Mouse (Mus musculus): ENCODE results near the gene Inafm1. TPM values are rescaled to one million over a fixed set of nuclear protein-coding genes. Genes with fewer than 3 reads are reported as not detected.
"Not testable (repeated sequence)": the region's sequence is repeated elsewhere in the genome, so short reads cannot be mapped to it uniquely, and the experiment has no call there.

Gene Inafm1
- polyA plus RNA-seq, 1 experiment from 2014 or later = 13.0 TPM

GRCm38 (mm10) chr7:16285450-16286025 is 12.1 kb upstream of the Inafm1 start:
- DNase-seq (ENCODE audit: low read depth, low spot score) = no peak
- no peak for TF ChIP-seq CTCF (IDR thresholded peaks at IDR 0.05)
- ATAC-seq = peak; percentile 72
- in situ Hi-C loops (cut with MboI; ENCODE audit: low pct_unique_long_range_greater_than_20kb) = no loop called here
- no peaks in the 10 kb centered on the region for H3K27me3 ChIP-seq
- ChIA-PET POLR2A (interaction anchor here (0.6 kb wide), 1 partner anchor 731 kb away, joined by 3 read pairs; no protein-coding TSS in a partner anchor), CTCF (interaction anchor here (0.7 to 1.3 kb wide), 3 partner anchors 8 to 11 kb away, joined by 3 to 7 read pairs (median 4); no protein-coding TSS in a partner anchor)

- DNase-seq (ENCODE audit: low read depth, low spot score) (no peak), ATAC-seq (no peak)
- CTCF ChIA-PET = interaction anchor here (1.0 to 1.3 kb wide), 2 partner anchors 10 kb away, joined by 4 to 7 read pairs; no protein-coding TSS in a partner anchor
- in situ Hi-C loops (cut with MboI; ENCODE audit: low pct_unique_long_range_greater_than_20kb) = no loop called here
- no peaks in the 10 kb centered on the region for H3K27me3 ChIP-seq
- POLR2A ChIA-PET = interaction anchor here (0.6 to 1.3 kb wide), 2 partner anchors 10 to 111 kb away, joined by 3 to 4 read pairs; no protein-coding TSS in a partner anchor
- TF ChIP-seq CTCF (IDR thresholded peaks at IDR 0.05) = no peak
Measured at GRCm38 (mm10) chr7:16284904-16285303, 11.5 kb upstream of the Inafm1 start.

- in situ Hi-C loops (cut with MboI; ENCODE audit: low pct_unique_long_range_greater_than_20kb) = no loop called here
- DNase-seq (ENCODE audit: low read depth, low spot score) (no peak), ATAC-seq (no peak)
- POLR2A ChIA-PET = interaction anchor here (0.6 to 1.3 kb wide), 2 partner anchors 9 to 96 kb away, joined by 3 to 4 read pairs; no protein-coding TSS in a partner anchor
- no peaks in the 10 kb centered on the region for H3K27me3 ChIP-seq
- no peak for TF ChIP-seq CTCF (IDR thresholded peaks at IDR 0.05)
- CTCF ChIA-PET = no interaction called here
Measured at GRCm38 (mm10) chr7:16284001-16284400, 10.6 kb upstream of the Inafm1 start.

- ChIA-PET POLR2A (no interaction called here), CTCF (interaction anchor here (1.6 kb wide), 1 partner anchor 12 kb away, joined by 5 read pairs; no protein-coding TSS in a partner anchor)
- ATAC-seq (no peak), DNase-seq (ENCODE audit: low read depth, low spot score) (no peak)
- no peaks in the 10 kb centered on the region for H3K27me3 ChIP-seq
- TF ChIP-seq CTCF (IDR thresholded peaks at IDR 0.05) = no peak
- in situ Hi-C loops (cut with MboI; ENCODE audit: low pct_unique_long_range_greater_than_20kb) = no loop called here
Measured at GRCm38 (mm10) chr7:16282334-16282733, 8.9 kb upstream of the Inafm1 start.

- CTCF ChIA-PET = interaction anchor here (1.6 kb wide), 1 partner anchor 14 kb away, joined by 5 read pairs; no protein-coding TSS in a partner anchor
- in situ Hi-C loops (cut with MboI; ENCODE audit: low pct_unique_long_range_greater_than_20kb) = no loop called here
Measured at GRCm38 (mm10) chr7:16280721-16281120, 7.3 kb upstream of the Inafm1 start.

GRCm38 (mm10) chr7:16274922-16275890 is 1.8 kb upstream of the Inafm1 start:
- ATAC-seq (no peak), DNase-seq (ENCODE audit: low read depth, low spot score) (no peak)
- no peaks in the 10 kb centered on the region for H3K27me3 ChIP-seq
- in situ Hi-C loops (cut with MboI; ENCODE audit: low pct_unique_long_range_greater_than_20kb) = no loop called here
- ChIA-PET POLR2A (interaction anchor here (1.5 kb wide), 1 partner anchor 9 kb away, joined by 3 read pairs; no protein-coding TSS in a partner anchor), CTCF (interaction anchor here (0.9 to 1.7 kb wide), 2 partner anchors 11 to 20 kb away, joined by 4 read pairs; no protein-coding TSS in a partner anchor)
- TF ChIP-seq CTCF (IDR thresholded peaks at IDR 0.05) = no peak

More at GRCm38 (mm10) chr7:16280721-16281120, 7.3 kb upstream of the Inafm1 start:
- ATAC-seq = no peak
- no peak for DNase-seq (ENCODE audit: low read depth, low spot score)
- TF ChIP-seq CTCF (IDR thresholded peaks at IDR 0.05) = no peak
- no peaks in the 10 kb centered on the region for H3K27me3 ChIP-seq
- POLR2A ChIA-PET = no interaction called here

GRCm38 (mm10) chr7:16273766-16274140 is 336 bp upstream of the Inafm1 start:
- in situ Hi-C loops (cut with MboI; ENCODE audit: low pct_unique_long_range_greater_than_20kb) = no loop called here
- CTCF ChIA-PET = interaction anchor here (1.0 kb wide), 1 partner anchor 11 kb away, joined by 3 read pairs; no protein-coding TSS in a partner anchor

GRCm38 (mm10) chr7:16272681-16273080 is 736 bp downstream of the Inafm1 start:
- in situ Hi-C loops (cut with MboI; ENCODE audit: low pct_unique_long_range_greater_than_20kb) = no loop called here
- H3K27me3 ChIP-seq = no peaks in the 10 kb centered on the region
- ChIA-PET CTCF (interaction anchor here (0.9 to 2.1 kb wide), 2 partner anchors 10 to 221 kb away, joined by 3 to 12 read pairs; no protein-coding TSS in a partner anchor), POLR2A (interaction anchor here (1.5 kb wide), 1 partner anchor 10 kb away, joined by 3 read pairs; no protein-coding TSS in a partner anchor)
- no peak for DNase-seq (ENCODE audit: low read depth, low spot score)
- peak; percentile 70 for ATAC-seq
- no peak for TF ChIP-seq CTCF (IDR thresholded peaks at IDR 0.05)

More at GRCm38 (mm10) chr7:16273766-16274140, 336 bp upstream of the Inafm1 start:
- no peaks in the 10 kb centered on the region for H3K27me3 ChIP-seq
- DNase-seq (ENCODE audit: low read depth, low spot score) (no peak), ATAC-seq (no peak)
- POLR2A ChIA-PET = no interaction called here
- TF ChIP-seq CTCF (IDR thresholded peaks at IDR 0.05) = no peak

GRCm38 (mm10) chr7:16271139-16271538 is 2.3 kb downstream of the Inafm1 start:
- POLR2A ChIA-PET = no interaction called here
- in situ Hi-C loops (cut with MboI; ENCODE audit: low pct_unique_long_range_greater_than_20kb) = no loop called here
- CTCF ChIA-PET = interaction anchor here (1.2 to 2.1 kb wide), 2 partner anchors 8 to 78 kb away, joined by 3 to 12 read pairs; no protein-coding TSS in a partner anchor
- DNase-seq (ENCODE audit: low read depth, low spot score) (no peak), ATAC-seq (no peak)
- H3K27me3 ChIP-seq = no peaks in the 10 kb centered on the region
- TF ChIP-seq CTCF (IDR thresholded peaks at IDR 0.05) = no peak

GRCm38 (mm10) chr7:16266593-16266992 is 6.8 kb downstream of the Inafm1 start:
- DNase-seq (ENCODE audit: low read depth, low spot score); in situ Hi-C loops (cut with MboI; ENCODE audit: low pct_unique_long_range_greater_than_20kb); H3K27me3 ChIP-seq; CTCF ChIA-PET; POLR2A ChIA-PET; ATAC-seq: not testable (repeated sequence)

Data from Patski (cell line).